Mouse (Mus musculus): ENCODE measurements around the gene Hnf1a. TPM values are rescaled to one million over a fixed set of nuclear protein-coding genes. Genes with fewer than 3 reads are reported as not detected.

The Hnf1a gene
- not detected for polyA plus RNA-seq (2014; fragmentation: Illumina TruSeq; extraction: RNeasy Lipid Tissue Mini Kit (QIAGEN cat#74804))

GRCm38 (mm10) chr5:114970824-114971227 is at the start of gene Hnf1a:
Gene Hnf1a (minus strand): TSS chr5:114971094.

GRCm38 (mm10) chr5:115010577-115011216 is 39.8 kb upstream of the Hnf1a start, which contains the start of gene Sppl3:
Gene Sppl3 (plus strand): TSS chr5:115011137.

DNA sequence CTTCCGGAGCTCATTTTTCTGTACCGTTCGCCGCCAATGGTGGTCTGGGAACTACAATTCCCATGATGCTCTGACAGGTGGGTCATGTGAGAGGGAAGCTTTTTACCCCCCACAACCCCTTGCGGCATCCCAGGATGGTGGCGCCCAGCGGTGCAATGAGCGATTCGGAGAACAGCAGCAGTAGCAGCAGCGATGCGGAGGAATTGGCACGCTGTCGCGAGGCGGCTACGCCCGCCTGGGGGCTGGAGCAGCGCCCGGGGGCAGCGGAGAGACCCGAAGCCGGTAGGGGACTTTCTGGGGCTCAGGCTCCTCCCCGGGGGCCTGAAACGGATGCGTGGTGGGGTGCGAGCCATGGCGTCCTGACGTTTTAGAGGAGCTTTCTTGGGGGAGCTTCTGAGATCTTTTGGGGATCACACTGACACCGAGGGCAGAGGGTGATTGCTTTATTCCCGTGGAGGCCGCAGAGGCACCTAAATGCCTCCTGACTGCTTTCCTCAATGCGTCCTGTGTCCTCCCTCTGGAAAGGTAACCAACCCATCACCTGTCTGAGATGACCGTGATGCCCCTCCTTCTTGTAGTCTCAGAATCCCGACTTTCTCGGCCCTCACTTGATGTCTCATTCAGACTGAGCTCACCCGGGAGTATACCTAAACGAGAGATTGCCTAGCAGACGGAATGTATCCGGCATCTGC is 28.7 kb downstream of the Hnf1a start, which contains the start of gene 2210016L21Rik:
TSS of gene 2210016L21Rik (plus strand) at position 85 of the 692 bp plus-strand sequence.

DNA sequence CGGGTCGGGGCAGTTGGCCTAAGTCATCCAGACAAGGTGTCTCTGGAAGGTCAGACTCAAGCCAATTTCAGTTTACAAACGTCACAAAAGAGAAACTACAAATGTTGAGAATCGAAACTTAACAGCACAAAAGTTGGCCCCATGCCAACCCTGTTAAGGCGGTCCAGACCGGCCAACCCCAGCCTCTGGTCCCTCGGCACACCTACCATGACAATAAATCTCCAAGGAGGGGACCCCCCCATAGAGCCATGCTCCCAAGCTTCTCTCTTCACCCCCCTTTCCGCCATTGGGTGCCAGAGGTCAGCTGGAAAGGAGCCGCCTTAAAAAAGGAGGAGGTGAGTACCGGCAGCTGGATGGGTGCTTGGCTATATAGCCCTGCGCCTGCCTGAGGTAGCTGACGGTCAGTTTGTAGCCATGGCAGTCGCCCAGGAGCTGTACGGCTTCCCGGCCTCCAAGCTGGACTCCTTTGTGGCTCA is 47.9 kb downstream of the Hnf1a start, which contains the start of gene Oasl1:
TSS of gene Oasl1 (plus strand) at position 243 of the 476 bp plus-strand sequence.

Other genes with a start within 250 kb of the Hnf1a start
- 52.5 TPM for gene Ankrd13a, start 196.4 kb downstream of the Hnf1a start, polyA plus RNA-seq (2014; fragmentation: Illumina TruSeq; extraction: RNeasy Lipid Tissue Mini Kit (QIAGEN cat#74804))
- 20.9 TPM for gene Git2, start 195.6 kb downstream of the Hnf1a start, polyA plus RNA-seq (2014; fragmentation: Illumina TruSeq; extraction: RNeasy Lipid Tissue Mini Kit (QIAGEN cat#74804))
- gene 1500011B03Rik, start 147.6 kb downstream of the Hnf1a start, polyA plus RNA-seq (2014; fragmentation: Illumina TruSeq; extraction: RNeasy Lipid Tissue Mini Kit (QIAGEN cat#74804)), result 60.0 TPM
- not detected for gene 4930519G04Rik, start 117.4 kb downstream of the Hnf1a start, polyA plus RNA-seq (2014; fragmentation: Illumina TruSeq; extraction: RNeasy Lipid Tissue Mini Kit (QIAGEN cat#74804))
- not detected for gene Gm9936, start 112.4 kb downstream of the Hnf1a start, polyA plus RNA-seq (2014; fragmentation: Illumina TruSeq; extraction: RNeasy Lipid Tissue Mini Kit (QIAGEN cat#74804))
- 56.7 TPM for gene Oasl2, start 74.2 kb downstream of the Hnf1a start, polyA plus RNA-seq (2014; fragmentation: Illumina TruSeq; extraction: RNeasy Lipid Tissue Mini Kit (QIAGEN cat#74804))
- gene Oasl1, start 47.9 kb downstream of the Hnf1a start, polyA plus RNA-seq (2014; fragmentation: Illumina TruSeq; extraction: RNeasy Lipid Tissue Mini Kit (QIAGEN cat#74804)), result 0.68 TPM
- gene 2210016L21Rik, start 28.9 kb downstream of the Hnf1a start, polyA plus RNA-seq (2014; fragmentation: Illumina TruSeq; extraction: RNeasy Lipid Tissue Mini Kit (QIAGEN cat#74804)), result 0.94 TPM
- 155 TPM for gene Sppl3, start 40.0 kb upstream of the Hnf1a start, polyA plus RNA-seq (2014; fragmentation: Illumina TruSeq; extraction: RNeasy Lipid Tissue Mini Kit (QIAGEN cat#74804))
- gene Gm10401, start 127.2 kb upstream of the Hnf1a start, polyA plus RNA-seq (2014; fragmentation: Illumina TruSeq; extraction: RNeasy Lipid Tissue Mini Kit (QIAGEN cat#74804)), result not detected
- gene Acads, start 148.3 kb upstream of the Hnf1a start, polyA plus RNA-seq (2014; fragmentation: Illumina TruSeq; extraction: RNeasy Lipid Tissue Mini Kit (QIAGEN cat#74804)), result not detected
- gene Unc119b, start 163.9 kb upstream of the Hnf1a start, polyA plus RNA-seq (2014; fragmentation: Illumina TruSeq; extraction: RNeasy Lipid Tissue Mini Kit (QIAGEN cat#74804)), result 6.2 TPM
- 85.2 TPM for gene Mlec, start 187.1 kb upstream of the Hnf1a start, polyA plus RNA-seq (2014; fragmentation: Illumina TruSeq; extraction: RNeasy Lipid Tissue Mini Kit (QIAGEN cat#74804))
- gene Cabp1, start 223.3 kb upstream of the Hnf1a start, polyA plus RNA-seq (2014; fragmentation: Illumina TruSeq; extraction: RNeasy Lipid Tissue Mini Kit (QIAGEN cat#74804)), result 0.54 TPM